Mouse (Mus musculus) spleen, embryonic (tissue): ENCODE measurements around the gene Mrpl33.

Experiments used
- CTCF ChIA-PET: fragments of 350-600 bp; sonication (Branson Sonifier 250); formaldehyde crosslinking; loops from one replicate; lab custom pipeline; 2022; lab: Charles Lee

The Mrpl33 gene

DNA sequence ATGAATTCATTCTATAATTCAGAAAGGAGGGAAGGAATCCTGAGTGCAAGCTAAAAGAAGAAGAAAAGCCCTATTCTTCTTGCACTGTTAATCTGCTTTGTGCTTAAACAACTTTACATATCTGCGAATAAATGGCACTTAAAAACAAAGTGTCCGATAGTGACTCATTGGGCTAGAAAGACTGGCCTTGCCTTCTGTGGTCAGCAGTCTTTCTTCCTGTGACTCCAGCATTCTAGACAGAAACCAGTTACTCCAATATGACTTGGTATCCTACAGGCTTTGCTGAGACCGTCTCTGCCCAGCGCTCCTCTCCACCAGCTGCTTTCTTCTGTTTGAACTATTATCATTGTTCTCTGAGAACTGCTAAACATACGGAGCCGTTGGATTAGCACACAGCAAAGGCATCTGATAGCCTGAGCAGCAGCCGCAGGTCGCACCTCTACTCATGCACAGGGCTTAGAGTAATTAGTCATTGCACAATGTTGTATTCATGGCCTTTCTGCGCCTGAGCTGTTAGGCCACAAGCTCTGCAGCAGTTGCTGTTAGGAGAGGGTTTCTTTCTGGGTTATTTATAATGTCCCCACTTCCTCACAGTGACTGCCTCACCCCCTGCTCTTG, 40.0 kb downstream of the Mrpl33 start:
- CTCF ChIA-PET = no interaction called here

- CTCF ChIA-PET = no interaction called here
These were observed 43.8 kb downstream of the Mrpl33 start for GRCm38 (mm10) chr5:31640542-31640941.

GRCm38 (mm10) chr5:31642300-31642699, 45.6 kb downstream of the Mrpl33 start:
- CTCF ChIA-PET = no interaction called here

- CTCF ChIA-PET = no interaction called here
These were observed 47.5 kb downstream of the Mrpl33 start for GRCm38 (mm10) chr5:31644272-31644671.

DNA sequence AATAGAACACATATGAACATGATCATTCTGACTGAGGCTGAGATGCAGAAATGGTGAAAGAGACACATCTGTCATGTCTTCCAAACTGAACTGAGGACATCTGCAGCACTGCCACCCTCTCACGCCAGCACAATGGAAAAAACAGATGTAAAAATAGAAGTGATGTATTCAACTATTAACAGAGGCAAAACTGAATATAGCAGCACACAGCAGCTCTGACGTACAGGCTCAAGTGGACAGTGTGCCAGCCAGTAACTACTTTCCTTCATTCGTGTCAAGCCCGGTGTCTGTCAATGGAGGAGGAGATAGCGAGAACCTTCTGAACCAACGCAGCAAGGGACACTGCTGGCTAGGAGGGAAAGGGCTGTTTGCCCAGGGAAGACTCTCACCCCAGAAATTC, 48.1 kb downstream of the Mrpl33 start:
- CTCF ChIA-PET = no interaction called here

GRCm38 (mm10) chr5:31645798-31646197, 49.1 kb downstream of the Mrpl33 start:
- CTCF ChIA-PET = no interaction called here

DNA sequence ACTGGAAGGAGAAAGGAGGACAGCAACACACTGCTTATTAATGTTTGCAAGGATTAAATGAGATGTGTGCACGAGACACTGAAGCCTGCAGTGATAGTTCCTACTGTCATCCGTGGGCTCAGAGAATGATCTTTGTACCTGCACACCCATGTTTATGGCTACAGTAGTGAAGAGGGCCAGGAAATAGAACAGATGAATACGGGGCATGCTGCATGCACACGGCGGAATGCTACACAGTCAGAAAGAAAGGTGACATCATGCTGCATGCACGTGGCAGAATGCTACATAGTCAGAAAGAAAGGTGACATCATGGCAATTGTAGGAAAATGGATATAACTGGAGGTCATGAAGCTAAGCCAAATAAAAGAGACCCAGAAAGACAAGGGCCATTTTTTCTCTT, 49.8 kb downstream of the Mrpl33 start:
- CTCF ChIA-PET = no interaction called here

DNA sequence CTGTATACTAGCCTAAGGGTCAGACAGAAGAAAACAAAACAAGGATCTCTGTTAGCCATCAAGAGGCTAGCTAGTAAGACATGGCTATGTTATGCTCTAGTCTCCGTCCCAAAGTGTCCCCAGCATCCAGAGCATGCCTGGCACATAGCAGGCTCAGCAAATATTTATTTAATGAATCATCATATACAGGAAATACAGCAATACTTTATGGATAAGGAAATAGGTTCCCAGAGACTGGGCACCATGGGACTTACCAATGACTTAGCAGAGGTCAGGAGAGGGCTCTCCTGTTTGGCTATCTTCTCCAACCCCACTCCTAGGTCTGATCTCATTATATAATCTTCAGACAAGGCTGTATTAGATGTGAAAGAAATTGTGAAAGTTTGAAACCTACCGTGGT, 50.6 kb downstream of the Mrpl33 start:
- CTCF ChIA-PET = no interaction called here

GRCm38 (mm10) chr5:31650518-31651288, 54.0 kb downstream of the Mrpl33 start:
- CTCF ChIA-PET = no interaction called here

DNA sequence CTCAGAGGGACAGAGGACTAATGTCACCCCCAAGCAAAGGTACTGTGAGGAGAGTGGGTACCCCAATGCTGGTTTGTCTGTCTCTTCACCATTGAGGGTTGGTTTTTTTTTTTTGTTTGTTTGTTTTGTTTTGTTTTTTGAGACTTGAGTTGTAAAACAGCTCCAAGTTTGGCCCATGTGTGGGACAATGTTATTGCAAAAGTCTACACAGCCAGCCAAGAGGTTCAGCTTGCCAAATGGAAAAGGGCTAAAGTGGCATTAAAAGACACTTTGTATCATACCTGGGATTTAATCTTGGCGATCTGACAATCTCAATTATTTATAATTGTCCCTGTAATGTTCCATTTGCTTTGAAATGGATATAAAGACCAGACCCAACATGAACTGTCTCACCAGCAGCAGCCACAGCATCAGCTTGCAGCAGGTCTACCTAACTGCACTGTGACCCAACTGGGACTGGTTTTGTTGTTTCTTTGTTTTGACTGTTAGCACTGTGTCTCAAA, 59.0 kb downstream of the Mrpl33 start:
- CTCF ChIA-PET = interaction anchor here (0.6 kb wide), 1 partner anchor 188 kb away, joined by 3 read pairs; no protein-coding TSS in a partner anchor

DNA sequence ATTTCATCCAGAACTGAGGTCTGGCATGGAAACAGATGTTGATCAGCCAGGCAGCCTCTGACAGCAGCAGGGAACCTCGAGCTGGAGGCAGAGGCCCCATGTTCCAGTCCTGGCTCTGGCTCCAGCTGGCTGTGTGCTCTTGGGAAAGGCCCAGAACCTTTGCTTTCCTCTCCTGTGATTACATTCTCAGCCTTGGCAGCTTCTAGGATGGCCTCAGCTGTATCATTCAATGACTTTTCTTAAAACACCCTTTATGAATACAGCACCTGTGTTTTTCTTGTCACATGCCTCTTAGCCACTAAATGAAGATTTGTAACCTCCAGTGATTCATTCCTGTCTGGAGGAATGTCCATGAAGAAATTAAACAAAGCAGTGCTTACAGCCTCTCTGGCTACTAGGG, 69.4 kb downstream of the Mrpl33 start:
- CTCF ChIA-PET = no interaction called here

GRCm38 (mm10) chr5:31668325-31668968, 71.7 kb downstream of the Mrpl33 start:
- CTCF ChIA-PET = no interaction called here

GRCm38 (mm10) chr5:31669984-31670383, 73.2 kb downstream of the Mrpl33 start:
- CTCF ChIA-PET = no interaction called here

DNA sequence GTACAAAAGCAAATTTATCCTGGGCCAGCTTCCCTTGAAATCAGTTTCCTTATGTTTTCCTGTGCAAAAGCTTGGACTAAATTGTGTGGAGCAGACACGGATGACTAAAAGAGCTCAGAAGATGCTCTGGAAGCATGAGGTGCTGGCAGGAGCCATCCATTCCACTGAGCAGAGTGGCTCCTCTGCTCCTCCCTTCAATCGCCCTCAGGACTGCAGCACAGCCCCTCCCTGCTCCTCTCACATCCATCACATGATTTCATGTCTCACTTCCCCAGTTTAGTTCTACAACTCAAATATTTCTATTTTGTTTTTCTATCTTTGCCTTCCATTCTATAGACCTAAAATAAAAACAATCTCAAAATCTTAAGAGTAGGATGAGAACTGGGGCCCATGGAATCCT, 74.4 kb downstream of the Mrpl33 start:
- CTCF ChIA-PET = interaction anchor here (0.6 kb wide), 1 partner anchor 306 kb away, joined by 3 read pairs; no protein-coding TSS in a partner anchor

- CTCF ChIA-PET = no interaction called here
These were observed 76.7 kb downstream of the Mrpl33 start for GRCm38 (mm10) chr5:31673431-31673830.

- CTCF ChIA-PET = no interaction called here
These were observed 81.3 kb downstream of the Mrpl33 start for GRCm38 (mm10) chr5:31678000-31678399.

DNA sequence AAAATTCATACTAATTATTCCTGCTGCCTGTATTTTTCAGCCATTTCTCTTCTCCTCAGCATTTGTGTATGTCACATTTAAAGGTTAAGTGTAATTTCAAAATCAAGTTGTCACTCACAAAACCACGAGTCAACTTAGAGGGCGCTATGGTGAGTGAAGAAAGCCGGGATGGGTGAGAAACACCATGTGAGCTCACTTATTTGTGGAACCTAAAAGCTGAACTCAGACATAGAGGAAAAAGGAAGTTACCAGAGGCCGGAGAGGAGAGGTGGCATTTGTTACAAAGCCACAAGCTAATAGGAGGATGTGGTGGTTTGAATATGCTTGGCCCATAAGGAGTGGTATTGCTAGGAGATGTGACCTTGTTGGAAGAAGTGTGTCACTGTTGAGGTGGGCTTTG, 83.4 kb downstream of the Mrpl33 start:
- CTCF ChIA-PET = no interaction called here

DNA sequence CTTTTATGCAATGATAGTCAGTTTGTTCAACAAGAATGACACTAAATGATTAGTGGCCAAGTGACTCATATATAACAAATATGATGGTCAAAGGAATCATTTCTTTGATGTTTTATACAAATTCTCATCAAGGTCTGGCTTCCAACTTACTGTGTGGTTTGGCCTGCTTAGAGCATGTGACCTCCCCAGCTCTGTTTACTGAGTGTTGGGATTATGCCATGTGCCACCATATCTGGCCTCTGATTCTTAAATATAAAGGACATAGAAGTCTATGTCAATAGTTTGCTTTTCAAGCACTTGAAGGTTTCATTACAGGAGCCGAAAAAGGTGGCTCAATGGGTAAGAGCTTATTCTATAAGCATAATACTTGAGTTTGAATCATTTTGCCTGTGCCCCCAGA, 85.6 kb downstream of the Mrpl33 start:
- CTCF ChIA-PET = interaction anchor here (0.6 kb wide), 1 partner anchor 52 kb away, joined by 3 read pairs; no protein-coding TSS in a partner anchor

DNA sequence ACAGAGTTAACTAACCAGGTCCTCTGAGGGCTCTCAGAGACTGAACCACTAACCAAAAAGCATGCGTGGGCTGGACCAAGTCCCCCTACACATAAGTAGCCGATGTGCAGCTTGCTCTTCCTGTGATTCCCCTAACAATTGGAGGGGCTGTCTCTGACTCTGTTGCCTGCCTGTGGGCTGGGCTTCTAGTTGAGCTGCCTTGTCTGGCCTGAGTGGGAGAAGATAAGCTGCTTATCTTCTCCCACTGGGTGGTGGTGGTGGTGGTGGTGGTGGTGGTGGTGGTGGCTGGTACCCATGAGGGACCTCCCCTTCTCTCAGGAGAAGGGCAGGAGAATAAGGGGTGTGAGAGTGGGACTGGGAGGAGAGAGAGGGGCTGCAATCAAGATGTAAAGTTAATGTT, 89.3 kb downstream of the Mrpl33 start:
- CTCF ChIA-PET = no interaction called here

GRCm38 (mm10) chr5:31687972-31688371, 91.2 kb downstream of the Mrpl33 start:
- CTCF ChIA-PET = no interaction called here

DNA sequence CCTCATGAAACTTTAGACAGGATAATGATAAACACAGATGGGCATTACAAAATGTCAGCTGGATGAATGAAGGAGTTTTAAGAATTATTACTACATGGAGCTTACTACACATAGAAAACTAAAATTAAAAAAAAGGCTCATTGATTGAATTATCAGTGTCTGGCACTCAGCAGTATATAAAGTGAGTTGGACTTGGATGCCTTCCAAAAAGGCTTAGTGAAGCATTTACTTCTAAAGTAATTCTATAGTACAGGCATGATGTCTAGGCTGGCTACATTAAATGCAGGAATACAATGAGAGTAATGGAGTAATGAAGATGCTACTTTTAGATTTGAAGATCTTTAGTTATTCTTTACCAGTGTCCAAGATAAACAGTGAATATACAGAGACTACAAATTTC, 96.5 kb downstream of the Mrpl33 start:
- CTCF ChIA-PET = no interaction called here

DNA sequence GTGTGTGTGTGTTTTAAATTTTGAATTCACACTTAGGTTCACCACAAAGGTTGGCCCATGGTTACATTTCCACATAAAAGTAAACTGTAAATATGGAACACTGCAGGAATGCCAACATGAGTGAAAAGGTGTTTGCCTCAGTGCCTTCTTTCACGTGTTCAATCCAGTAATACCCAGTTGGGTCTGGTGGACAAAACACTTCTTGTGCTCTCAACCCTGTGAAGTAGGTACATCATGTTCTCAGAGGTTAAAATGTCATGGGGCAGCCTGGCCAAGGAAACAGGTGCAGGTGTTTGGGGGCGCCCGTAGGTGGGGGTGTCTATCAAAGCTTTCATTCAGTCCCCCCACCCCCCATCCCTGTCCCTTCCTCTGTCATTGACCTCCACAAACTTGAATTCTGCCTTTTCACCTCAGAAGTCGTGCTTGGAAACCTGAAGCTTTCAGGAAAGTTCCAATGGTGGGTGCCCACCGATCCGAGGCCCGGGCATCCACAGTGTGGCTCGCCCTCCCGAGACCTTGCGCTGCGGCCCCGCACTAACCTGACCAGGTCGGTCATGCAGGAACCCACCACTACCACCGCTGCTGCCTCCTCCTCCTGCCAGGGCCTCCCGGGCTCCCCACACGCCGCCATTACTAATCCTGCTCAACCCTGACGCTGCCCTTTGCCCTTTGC, 100.4 kb downstream of the Mrpl33 start, which contains the start of gene Rbks:
Gene Rbks, minus strand, starts transcription at position 657 of the 673 bp plus-strand sequence.
- CTCF ChIA-PET = no interaction called here
